Mouse (Mus musculus) heart, embryonic 10.5 days (tissue): ENCODE measurements at regions not wholly inside any gene's neighbourhood (a gene's known extent, or its start where the extent isn't known, plus 50 kb on each side); places are given as distances from the start of the nearest gene placed in this dataset.
A peak's percentile ranks its signal among the peaks of the same experiment; 100 is the strongest.

Experiments used
- DNase-seq: peaks from one replicate; pipeline ENCODE4 v3.0.0-alpha.2; 2017; ENCODE audit warnings: low spot score
- H3K27ac ChIP-seq: fragments of 300-500 bp; sonication (generic); 2 replicates; pipeline ENCODE4 v1.5.1; 2016; ENCODE audit warnings: mild to moderate bottlenecking
- H3K27me3 ChIP-seq: fragments of 300-500 bp; sonication (generic); 2 replicates; pipeline ENCODE4 v1.6.1; 2016; ENCODE audit warnings: mild to moderate bottlenecking; ENCODE audit not compliant: poor library complexity, insufficient read depth, severe bottlenecking
- H3K36me3 ChIP-seq: fragments of 300-500 bp; sonication (generic); 2 replicates; pipeline ENCODE4 v1.6.1; 2016; ENCODE audit warnings: mild to moderate bottlenecking, moderate library complexity
- H3K4me1 ChIP-seq: fragments of 300-500 bp; sonication (generic); 2 replicates; pipeline ENCODE4 v1.6.1; 2016; ENCODE audit warnings: mild to moderate bottlenecking
- H3K4me3 ChIP-seq: fragments of 300-500 bp; sonication (generic); 2 replicates; pipeline ENCODE4 v1.5.1; 2016; ENCODE audit warnings: mild to moderate bottlenecking, moderate library complexity
- H3K9me3 ChIP-seq: fragments of 300-500 bp; sonication (generic); 2 replicates; pipeline ENCODE4 v1.6.1; 2016; ENCODE audit warnings: mild to moderate bottlenecking, moderate library complexity
- WGBS: fragments of 180-500 bp; shearing (Covaris S2); methylation state at CpG from one replicate; pipeline ENCODE4 v1.1.7; 2016; 5-methylcytosine and 5-hydroxymethylcytosine counted together

GRCm38 (mm10) chr1:88954784-88955183 lies 115.4 kb upstream of the Sh3bp4 start:
- WGBS = 77% methylated on average over 5 of the region's 5 CpGs
- Histone ChIP-seq H3K27me3 (no peaks in the 10 kb centered on the region), H3K36me3 (no peaks in the 10 kb centered on the region), H3K9me3 (no peaks in the 10 kb centered on the region), H3K27ac (no peak overlapping the region), H3K4me3 (no peak overlapping the region), H3K4me1 (no peaks in the 10 kb centered on the region)
- no peak for DNase-seq

DNA sequence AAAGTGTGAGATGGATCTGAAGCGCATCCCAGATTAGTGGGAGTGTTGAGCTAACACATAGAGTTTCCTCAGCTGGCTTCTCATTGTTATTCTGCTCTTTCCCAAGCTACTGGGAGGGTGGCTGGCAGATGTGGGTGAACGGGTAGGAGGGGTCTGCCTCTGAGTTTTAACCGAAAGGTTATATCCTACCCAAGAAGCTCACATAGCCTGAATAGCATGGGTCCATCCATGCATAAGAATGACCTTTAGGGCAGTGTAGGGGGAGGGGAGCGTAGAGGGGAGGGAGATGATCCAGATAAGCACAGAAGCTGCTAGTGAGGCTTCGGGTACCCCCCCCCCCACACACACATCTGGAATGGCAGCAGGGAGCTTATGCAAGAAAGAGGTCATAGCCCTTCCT lies 113.2 kb upstream of the Sh3bp4 start:
- Histone ChIP-seq H3K9me3 (no peaks in the 10 kb centered on the region), H3K4me3 (no peak overlapping the region), H3K27me3 (no peaks in the 10 kb centered on the region), H3K4me1 (peaks cover 6% of the 10 kb centered on the region; the same call in 1 of the 2 replicates), H3K27ac (no peak overlapping the region), H3K36me3 (no peaks in the 10 kb centered on the region)
- DNase-seq = no peak
- 67% methylated on average over 5 of the region's 5 CpGs for WGBS

DNA sequence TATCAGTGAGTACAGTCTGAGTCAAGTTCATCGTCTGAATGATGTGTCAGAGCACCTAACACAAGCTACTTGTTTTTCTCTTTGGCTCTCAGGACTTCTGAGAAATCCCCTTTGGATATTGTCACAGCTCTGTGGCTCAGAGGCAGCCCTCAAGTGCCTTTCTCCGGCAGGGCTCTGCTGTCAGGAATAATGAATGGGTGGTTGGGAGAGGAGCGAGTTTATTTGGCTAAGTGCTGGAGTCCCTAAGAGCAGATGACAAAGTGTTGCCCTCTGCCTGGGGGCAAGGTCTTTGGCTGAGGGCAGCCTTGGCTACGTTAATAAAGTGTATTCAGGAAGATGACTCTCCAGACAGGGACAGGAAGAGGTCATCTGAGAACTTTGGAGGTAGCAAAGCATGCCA lies 110.5 kb upstream of the Sh3bp4 start:
- H3K4me1 ChIP-seq = peaks cover 8% of the 10 kb centered on the region; the same call in 1 of the 2 replicates
- DNase-seq = no peak
- no peaks in the 10 kb centered on the region for H3K27me3 ChIP-seq
- no peak overlapping the region for H3K27ac ChIP-seq
- no peaks in the 10 kb centered on the region for H3K36me3 ChIP-seq
- H3K9me3 ChIP-seq = no peaks in the 10 kb centered on the region
- H3K4me3 ChIP-seq = no peak overlapping the region
- WGBS = 40% methylated on average over 4 of the region's 4 CpGs

- 88% methylated on average over 11 of the region's 11 CpGs for WGBS
- Histone ChIP-seq H3K9me3 (no peaks in the 10 kb centered on the region), H3K4me1 (peaks cover 8% of the 10 kb centered on the region; the same call in 1 of the 2 replicates), H3K27ac (no peak overlapping the region), H3K36me3 (no peaks in the 10 kb centered on the region), H3K4me3 (no peak overlapping the region), H3K27me3 (no peaks in the 10 kb centered on the region)
- DNase-seq = no peak
These were observed 110.1 kb upstream of the Sh3bp4 start for GRCm38 (mm10) chr1:88960142-88960541.

DNA sequence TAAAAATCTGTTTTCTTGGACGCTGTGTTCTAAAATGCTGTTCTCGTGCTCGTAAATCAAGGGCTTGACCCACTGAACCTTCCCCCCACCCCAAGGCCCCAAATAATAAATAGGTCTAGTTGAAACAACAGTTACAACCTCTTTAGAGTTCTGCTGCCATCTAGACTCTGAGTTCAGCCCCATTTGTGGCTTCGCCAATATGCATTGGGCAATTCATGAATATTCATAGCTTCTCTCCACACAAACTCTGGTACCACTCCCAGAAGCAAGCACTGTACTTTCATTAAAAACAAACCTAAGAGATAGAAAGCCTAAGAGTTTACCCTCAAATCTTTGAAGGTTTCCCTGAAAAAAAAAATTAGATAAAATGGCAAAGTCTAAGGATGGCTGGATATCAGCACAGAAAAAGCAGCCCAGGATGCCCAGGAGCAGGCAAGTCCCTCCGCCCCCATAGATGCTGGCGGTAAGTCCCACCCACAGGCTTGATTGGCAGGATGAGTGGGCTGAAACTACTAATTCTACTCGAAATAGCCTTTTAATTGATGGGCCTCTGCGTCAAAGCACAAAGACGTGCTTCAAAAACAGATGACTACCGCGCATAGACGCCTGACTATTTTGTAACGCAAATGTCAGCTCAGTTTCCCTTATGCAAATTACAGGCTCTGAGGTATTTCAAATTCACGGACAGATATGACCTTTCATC lies 106.0 kb upstream of the Sh3bp4 start:
- H3K4me3 ChIP-seq = no peak overlapping the region
- H3K4me1 ChIP-seq = peaks cover 8% of the 10 kb centered on the region; the same call in 1 of the 2 replicates
- H3K9me3 ChIP-seq = no peaks in the 10 kb centered on the region
- no peaks in the 10 kb centered on the region for H3K36me3 ChIP-seq
- no peaks in the 10 kb centered on the region for H3K27me3 ChIP-seq
- no peak overlapping the region for H3K27ac ChIP-seq
- no peak for DNase-seq
- 83% methylated on average over 14 of the region's 14 CpGs for WGBS

GRCm38 (mm10) chr1:88966416-88966815 lies 103.8 kb upstream of the Sh3bp4 start:
- Histone ChIP-seq H3K4me3 (no peak overlapping the region), H3K27ac (no peak overlapping the region), H3K4me1 (peaks cover 8% of the 10 kb centered on the region; the same call in 1 of the 2 replicates), H3K36me3 (no peaks in the 10 kb centered on the region), H3K27me3 (no peaks in the 10 kb centered on the region), H3K9me3 (no peaks in the 10 kb centered on the region)
- 57% methylated on average over 2 of the region's 2 CpGs for WGBS
- DNase-seq = no peak

- 86% methylated on average over 7 of the region's 7 CpGs for WGBS
- H3K4me3 ChIP-seq = no peak overlapping the region
- no peaks in the 10 kb centered on the region for H3K36me3 ChIP-seq
- no peak overlapping the region for H3K27ac ChIP-seq
- DNase-seq = no peak
- H3K4me1 ChIP-seq = no peaks in the 10 kb centered on the region
- H3K27me3 ChIP-seq = no peaks in the 10 kb centered on the region
- H3K9me3 ChIP-seq = no peaks in the 10 kb centered on the region
These were observed 102.1 kb upstream of the Sh3bp4 start for GRCm38 (mm10) chr1:88968142-88968541.

- no peaks in the 10 kb centered on the region for H3K27me3 ChIP-seq
- H3K9me3 ChIP-seq = no peaks in the 10 kb centered on the region
- H3K36me3 ChIP-seq = no peaks in the 10 kb centered on the region
- no peak overlapping the region for H3K27ac ChIP-seq
- H3K4me1 ChIP-seq = no peaks in the 10 kb centered on the region
- WGBS = 70% methylated on average over 7 of the region's 7 CpGs
- no peak overlapping the region for H3K4me3 ChIP-seq
- no peak for DNase-seq
These were observed 101.2 kb upstream of the Sh3bp4 start for GRCm38 (mm10) chr1:88969016-88969415.

GRCm38 (mm10) chr1:88969630-88970029 lies 100.6 kb upstream of the Sh3bp4 start:
- no peak for DNase-seq
- no peak overlapping the region for H3K4me3 ChIP-seq
- no peaks in the 10 kb centered on the region for H3K9me3 ChIP-seq
- no peak overlapping the region for H3K27ac ChIP-seq
- H3K4me1 ChIP-seq = no peaks in the 10 kb centered on the region
- WGBS = 88% methylated on average over 3 of the region's 3 CpGs
- no peaks in the 10 kb centered on the region for H3K27me3 ChIP-seq
- H3K36me3 ChIP-seq = no peaks in the 10 kb centered on the region

GRCm38 (mm10) chr1:88976101-88976500 lies 94.1 kb upstream of the Sh3bp4 start:
- no peak for DNase-seq
- no peak overlapping the region for H3K4me3 ChIP-seq
- WGBS = 91% methylated on average over 8 of the region's 8 CpGs
- no peaks in the 10 kb centered on the region for H3K27me3 ChIP-seq
- H3K9me3 ChIP-seq = no peaks in the 10 kb centered on the region
- no peaks in the 10 kb centered on the region for H3K4me1 ChIP-seq
- no peaks in the 10 kb centered on the region for H3K36me3 ChIP-seq
- no peak overlapping the region for H3K27ac ChIP-seq

- Histone ChIP-seq H3K27me3 (no peaks in the 10 kb centered on the region), H3K4me3 (no peak overlapping the region), H3K9me3 (no peaks in the 10 kb centered on the region), H3K4me1 (peaks cover 12% of the 10 kb centered on the region), H3K36me3 (no peaks in the 10 kb centered on the region), H3K27ac (no peak overlapping the region)
- no peak for DNase-seq
These were observed 82.1 kb upstream of the Sh3bp4 start for GRCm38 (mm10) chr1:88988011-88988695.

- no peak for DNase-seq
- WGBS = 71% methylated on average over 12 of the region's 12 CpGs
- H3K4me3 ChIP-seq = no peak overlapping the region
- H3K27me3 ChIP-seq = no peaks in the 10 kb centered on the region
- no peaks in the 10 kb centered on the region for H3K9me3 ChIP-seq
- no peaks in the 10 kb centered on the region for H3K36me3 ChIP-seq
- H3K4me1 ChIP-seq = peaks cover 28% of the 10 kb centered on the region
- H3K27ac ChIP-seq = peak overlapping the region; percentile 16; the same call in 1 of the 2 replicates
These were observed 75.5 kb upstream of the Sh3bp4 start for GRCm38 (mm10) chr1:88994588-88995331.

DNA sequence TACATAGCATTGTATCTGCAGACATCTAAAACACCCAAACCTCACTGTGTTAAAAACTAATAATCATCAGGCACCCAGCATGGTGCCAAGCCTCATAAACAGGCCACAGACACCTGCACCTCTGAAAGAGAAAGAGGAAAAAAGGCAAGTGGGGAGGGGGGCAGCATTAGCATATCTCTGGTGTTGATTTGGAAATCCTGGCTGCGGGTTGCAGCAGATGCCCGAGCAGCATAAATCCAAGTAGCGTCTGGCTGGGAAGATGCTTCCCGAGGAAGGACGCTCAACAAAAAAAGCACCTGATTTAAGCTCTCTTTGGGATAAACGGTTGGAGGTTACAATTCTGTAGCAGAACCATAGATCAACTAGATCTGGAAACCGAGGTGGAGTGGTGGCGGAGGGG lies 74.3 kb upstream of the Sh3bp4 start:
- Histone ChIP-seq H3K27ac (no peak overlapping the region), H3K36me3 (no peaks in the 10 kb centered on the region), H3K9me3 (no peaks in the 10 kb centered on the region), H3K4me3 (no peak overlapping the region), H3K27me3 (no peaks in the 10 kb centered on the region), H3K4me1 (peaks cover 28% of the 10 kb centered on the region)
- DNase-seq = no peak
- WGBS = 33% methylated on average over 8 of the region's 8 CpGs
